Mouse (Mus musculus): ENCODE data around the gene Slc25a24.

DNA sequence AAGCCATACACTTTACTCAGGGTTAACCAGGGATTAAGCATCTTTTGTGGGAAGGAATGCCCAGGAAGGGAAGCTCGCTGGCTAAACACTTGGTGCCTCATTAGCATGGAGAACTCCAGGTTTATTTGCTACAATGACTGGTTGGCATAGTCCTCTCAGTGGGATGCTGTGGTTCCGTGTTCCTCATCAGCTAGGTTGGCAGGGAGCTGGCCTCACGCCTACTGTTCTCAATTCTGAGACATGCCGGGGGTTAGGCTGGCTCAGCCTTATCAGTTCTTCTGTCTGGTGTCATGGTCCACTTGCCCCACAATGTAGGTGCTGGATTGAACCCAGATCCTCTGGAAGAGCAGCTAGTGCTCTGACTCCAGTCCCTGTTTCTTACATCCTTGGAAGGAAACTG, 29.6 kb downstream of the Slc25a24 start:
- TF ChIP-seq POLR2A (IDR thresholded peaks at IDR 0.05; ENCODE audit: insufficient read depth, low read length) (no peak), CTCF (IDR thresholded peaks at IDR 0.05; ENCODE audit: low read depth, low read length) (no peak), EP300 (IDR thresholded peaks at IDR 0.05; ENCODE audit: insufficient read depth, low read depth, low read length) (no peak)
